Mouse (Mus musculus): Measurements from ENCODE around the gene Ccdc88c. TPM values are rescaled to one million over a fixed set of nuclear protein-coding genes. Genes with fewer than 3 reads are reported as not detected.

Gene Ccdc88c
- polyA plus RNA-seq, 2 experiments = 5.3 to 9.2 TPM

DNA sequence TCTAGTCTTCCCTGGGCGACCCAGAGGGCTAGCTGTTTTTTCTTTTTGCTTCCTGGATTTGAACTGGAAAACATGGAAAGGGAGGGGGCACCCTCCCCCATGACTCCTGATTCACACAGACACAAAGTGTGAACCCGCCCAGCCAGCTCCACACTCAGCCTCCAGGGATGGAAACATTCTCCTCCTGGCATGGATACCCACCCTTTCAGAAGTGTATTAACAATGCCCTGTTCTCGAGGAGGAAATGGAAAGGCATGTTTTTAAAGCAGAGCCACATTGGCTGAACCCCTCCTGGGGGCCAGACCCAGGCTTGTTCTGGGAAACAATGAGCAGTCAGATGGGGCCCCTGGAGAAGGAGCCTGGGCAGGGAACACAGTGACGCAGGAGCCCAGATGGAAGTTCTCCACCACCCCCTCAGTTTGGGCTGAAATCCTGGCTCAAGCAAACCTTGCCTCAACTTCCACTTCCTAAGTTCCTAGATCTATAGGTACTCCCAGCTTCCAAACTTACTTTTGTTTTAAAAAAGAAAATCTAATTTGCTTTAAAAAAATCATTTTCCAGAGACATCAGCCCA is 160.7 kb downstream of the Ccdc88c start:
- Histone ChIP-seq H3K4me3 (ENCODE audit: insufficient read depth in 1 of 2, low read depth in 2 of 2, low read length in 2 of 2) (no peak overlapping the region), H3K9ac (replicated peaks) (no peak overlapping the region), H3K36me3 (replicated peaks; ENCODE audit: control insufficient read depth, insufficient read depth, low read depth) (no peaks in the 10 kb centered on the region), H3K9me3 (ENCODE audit: control insufficient read depth, low read length) (no peaks in the 10 kb centered on the region), H3K27ac (no peak overlapping the region), H3K27me3 (ENCODE audit: control insufficient read depth, insufficient read depth, low read length) (no peaks in the 10 kb centered on the region), H3K4me2 (ENCODE audit: low read depth) (no peak overlapping the region), H3K4me1 (replicated peaks; ENCODE audit: control insufficient read depth in 2 of 2, insufficient read depth in 2 of 2, low read length in 1 of 2) (no peaks in the 10 kb centered on the region)
- ATAC-seq (ENCODE audit: insufficient read depth) (no peak), DNase-seq (ENCODE audit: low read depth in 3 of 3, low spot score in 3 of 3) (no peak)
- TF ChIP-seq CTCF (IDR thresholded peaks at IDR 0.05; ENCODE audit: low read depth) = no peak
- TF ChIP-seq EP300 (IDR thresholded peaks at IDR 0.05; ENCODE audit: low read depth) = no peak
- 41% methylated on average over 4 of the region's 4 CpGs for WGBS (ENCODE audit: insufficient replicate concordance)

- H3K27ac ChIP-seq = no peak overlapping the region
- no peak overlapping the region for H3K4me2 ChIP-seq (ENCODE audit: low read depth)
- TF ChIP-seq CTCF (IDR thresholded peaks at IDR 0.05; ENCODE audit: low read depth) (no peak), EP300 (IDR thresholded peaks at IDR 0.05; ENCODE audit: low read depth) (no peak)
- no peaks in the 10 kb centered on the region for H3K36me3 ChIP-seq (replicated peaks; ENCODE audit: control insufficient read depth, insufficient read depth, low read depth)
- DNase-seq (ENCODE audit: low read depth in 3 of 3, low spot score in 3 of 3) (no peak), ATAC-seq (ENCODE audit: insufficient read depth) (no peak)
- H3K9ac ChIP-seq (replicated peaks) = no peak overlapping the region
- WGBS (ENCODE audit: insufficient replicate concordance) = 74% methylated on average over 8 of the region's 8 CpGs
- no peak overlapping the region for H3K4me3 ChIP-seq (ENCODE audit: insufficient read depth in 1 of 2, low read depth in 2 of 2, low read length in 2 of 2)
- H3K9me3 ChIP-seq (ENCODE audit: control insufficient read depth, low read length) = no peaks in the 10 kb centered on the region
- H3K27me3 ChIP-seq (ENCODE audit: control insufficient read depth, insufficient read depth, low read length) = no peaks in the 10 kb centered on the region
- H3K4me1 ChIP-seq (replicated peaks; ENCODE audit: control insufficient read depth in 2 of 2, insufficient read depth in 2 of 2, low read length in 1 of 2) = no peaks in the 10 kb centered on the region
These were observed 161.8 kb downstream of the Ccdc88c start for GRCm38 (mm10) chr12:100867097-100867496.

GRCm38 (mm10) chr12:100865509-100866078 is 163.3 kb downstream of the Ccdc88c start:
- TF ChIP-seq EP300 (IDR thresholded peaks at IDR 0.05; ENCODE audit: low read depth) (no peak), CTCF (IDR thresholded peaks at IDR 0.05; ENCODE audit: low read depth) (no peak)
- Histone ChIP-seq H3K9me3 (ENCODE audit: control insufficient read depth, low read length) (no peaks in the 10 kb centered on the region), H3K4me1 (replicated peaks; ENCODE audit: control insufficient read depth in 2 of 2, insufficient read depth in 2 of 2, low read length in 1 of 2) (no peaks in the 10 kb centered on the region), H3K4me2 (ENCODE audit: low read depth) (no peak overlapping the region), H3K27me3 (ENCODE audit: control insufficient read depth, insufficient read depth, low read length) (no peaks in the 10 kb centered on the region), H3K27ac (no peak overlapping the region), H3K4me3 (ENCODE audit: insufficient read depth in 1 of 2, low read depth in 2 of 2, low read length in 2 of 2) (no peak overlapping the region), H3K36me3 (replicated peaks; ENCODE audit: control insufficient read depth, insufficient read depth, low read depth) (no peaks in the 10 kb centered on the region), H3K9ac (replicated peaks) (no peak overlapping the region)
- DNase-seq (ENCODE audit: low read depth in 3 of 3, low spot score in 3 of 3) (no peak), ATAC-seq (ENCODE audit: insufficient read depth) (no peak)
- WGBS (ENCODE audit: insufficient replicate concordance) = 58% methylated on average over 11 of the region's 11 CpGs

- Histone ChIP-seq H3K27me3 (ENCODE audit: control insufficient read depth, insufficient read depth, low read length) (no peaks in the 10 kb centered on the region), H3K4me3 (ENCODE audit: insufficient read depth in 1 of 2, low read depth in 2 of 2, low read length in 2 of 2) (no peak overlapping the region), H3K9ac (replicated peaks) (no peak overlapping the region), H3K9me3 (ENCODE audit: control insufficient read depth, low read length) (no peaks in the 10 kb centered on the region), H3K36me3 (replicated peaks; ENCODE audit: control insufficient read depth, insufficient read depth, low read depth) (no peaks in the 10 kb centered on the region), H3K4me1 (replicated peaks; ENCODE audit: control insufficient read depth in 2 of 2, insufficient read depth in 2 of 2, low read length in 1 of 2) (no peaks in the 10 kb centered on the region), H3K4me2 (ENCODE audit: low read depth) (no peak overlapping the region), H3K27ac (no peak overlapping the region)
- DNase-seq (ENCODE audit: low read depth in 3 of 3, low spot score in 3 of 3) (no peak), ATAC-seq (ENCODE audit: insufficient read depth) (no peak)
- TF ChIP-seq CTCF (IDR thresholded peaks at IDR 0.05; ENCODE audit: low read depth) = no peak
- TF ChIP-seq EP300 (IDR thresholded peaks at IDR 0.05; ENCODE audit: low read depth) = no peak
These were observed 163.8 kb downstream of the Ccdc88c start for GRCm38 (mm10) chr12:100865072-100865471.

DNA sequence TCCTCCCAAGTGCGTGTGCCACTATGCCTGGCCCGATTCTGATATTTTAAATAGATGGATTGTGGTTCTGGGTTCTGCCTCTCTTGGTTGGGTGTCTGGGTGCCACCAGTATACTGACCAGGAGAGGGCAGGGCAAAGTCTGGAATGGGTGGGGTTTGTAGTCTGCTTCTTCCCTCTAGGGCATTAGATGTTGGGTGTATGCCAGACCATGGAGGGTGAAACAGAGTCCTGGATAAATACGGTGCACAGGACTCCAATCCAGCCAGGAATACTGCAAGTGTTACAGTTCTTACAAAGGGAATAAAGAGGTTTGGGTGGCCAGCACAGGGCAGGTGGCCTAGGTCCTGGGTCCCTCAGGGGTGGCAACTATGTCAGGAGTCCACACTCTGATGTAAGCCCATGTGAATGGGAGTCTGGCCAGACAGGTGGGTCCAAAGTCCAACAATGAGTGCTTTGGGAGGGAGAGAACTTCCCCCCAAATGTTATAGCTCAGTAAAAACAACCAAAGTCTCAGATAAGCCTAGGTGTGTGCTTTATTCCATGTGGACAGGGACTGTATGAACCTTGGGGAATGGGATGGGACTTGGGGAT is 165.9 kb downstream of the Ccdc88c start:
- WGBS (ENCODE audit: insufficient replicate concordance) = 80% methylated on average over 3 of the region's 3 CpGs
- no peak overlapping the region for H3K9ac ChIP-seq (replicated peaks)
- no peak for TF ChIP-seq CTCF (IDR thresholded peaks at IDR 0.05; ENCODE audit: low read depth)
- no peak for TF ChIP-seq EP300 (IDR thresholded peaks at IDR 0.05; ENCODE audit: low read depth)
- H3K27me3 ChIP-seq (ENCODE audit: control insufficient read depth, insufficient read depth, low read length) = no peaks in the 10 kb centered on the region
- H3K4me3 ChIP-seq (ENCODE audit: insufficient read depth in 1 of 2, low read depth in 2 of 2, low read length in 2 of 2) = no peak overlapping the region
- DNase-seq (ENCODE audit: low read depth in 3 of 3, low spot score in 3 of 3) = no peak
- no peaks in the 10 kb centered on the region for H3K9me3 ChIP-seq (ENCODE audit: control insufficient read depth, low read length)
- no peaks in the 10 kb centered on the region for H3K4me1 ChIP-seq (replicated peaks; ENCODE audit: control insufficient read depth in 2 of 2, insufficient read depth in 2 of 2, low read length in 1 of 2)
- H3K4me2 ChIP-seq (ENCODE audit: low read depth) = no peak overlapping the region
- no peaks in the 10 kb centered on the region for H3K36me3 ChIP-seq (replicated peaks; ENCODE audit: control insufficient read depth, insufficient read depth, low read depth)
- H3K27ac ChIP-seq = no peak overlapping the region
- ATAC-seq (ENCODE audit: insufficient read depth) = no peak

Data from liver, embryonic 14.5 days (tissue).